In the genomic region with DNA sequence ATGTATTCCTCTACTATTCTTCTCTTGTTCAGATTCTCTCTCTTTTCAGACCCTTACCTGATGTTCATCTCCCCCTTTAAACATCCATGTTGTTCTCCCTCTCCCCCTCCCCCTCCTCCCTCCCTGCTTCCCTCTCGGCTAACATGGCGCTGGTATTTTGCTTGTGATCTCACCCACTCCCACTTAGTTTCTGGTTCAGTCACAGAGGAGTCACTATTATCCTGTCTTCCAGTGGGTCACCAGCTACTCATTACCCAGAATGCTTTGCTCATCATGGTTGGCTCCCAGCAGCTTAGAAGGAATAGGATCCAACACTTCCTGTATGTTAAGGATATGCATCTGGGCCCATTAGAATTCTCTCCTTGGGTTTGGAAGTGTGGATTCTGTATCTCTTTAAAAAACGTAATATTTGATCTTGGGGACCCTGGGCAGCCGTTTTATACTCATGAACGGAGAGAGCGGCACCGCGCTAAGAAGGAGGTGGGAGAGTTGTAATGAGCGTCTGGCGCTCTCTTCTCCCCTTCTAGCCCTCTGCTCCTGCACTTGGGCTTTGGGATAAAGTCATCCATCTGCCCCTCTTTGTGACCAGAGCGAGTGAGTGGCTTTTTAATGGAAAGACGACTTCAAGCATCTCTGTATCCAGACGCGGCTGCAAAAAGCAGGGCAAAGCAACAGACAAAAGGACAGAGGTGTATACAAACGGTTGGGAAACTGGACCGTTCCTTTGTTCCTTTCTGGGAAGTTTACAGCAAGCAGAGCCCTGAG, we compare ENCODE assay signal across 18 mouse cellular contexts.
"Had no signal": no experiment of that assay in that cellular context is flagged by ENCODE, and none has a peak within 500 bp of the region (broad histone marks: within the 10 kb centered on the region; RNA-seq: fewer than 3 reads in every experiment).

No protein-coding gene starts in this region.

- H3K4me3 ChIP-seq: left cerebral cortex, adult 2 months; limb, embryonic 15.5 days; liver, embryonic 15.5 days; midbrain, embryonic 10.5 days; neural tube, embryonic 13.5 days; stomach, embryonic 15.5 days had no signal

- H3K36me3 ChIP-seq: limb, embryonic 15.5 days; liver, embryonic 15.5 days; midbrain, embryonic 10.5 days; neural tube, embryonic 13.5 days; stomach, embryonic 15.5 days had no signal

- DNase-seq: kidney, adult 18-20 months; kidney, postnatal 10 days; kidney, postnatal 4 days; lung, postnatal 10 days; lung, postnatal 4 days; retina, postnatal 1 day; right cerebral cortex, postnatal 4 days; spleen, adult 18-20 months; thymus, adult 18-20 months; thymus, postnatal 14 days had no signal

- H3K9me3 ChIP-seq: liver, embryonic 15.5 days; midbrain, embryonic 10.5 days; stomach, embryonic 15.5 days had no signal

- H3K9ac ChIP-seq: limb, embryonic 15.5 days; liver, embryonic 15.5 days; lung, embryonic 14.5 days; neural tube, embryonic 13.5 days; stomach, embryonic 15.5 days had no signal

- H3K4me2 ChIP-seq: limb, embryonic 15.5 days; liver, embryonic 15.5 days; lung, embryonic 14.5 days; neural tube, embryonic 13.5 days; stomach, embryonic 15.5 days had no signal

- H3K27me3 ChIP-seq: limb, embryonic 15.5 days; liver, embryonic 15.5 days; neural tube, embryonic 13.5 days; stomach, embryonic 15.5 days had no signal

- H3K4me1 ChIP-seq: liver, embryonic 15.5 days; midbrain, embryonic 10.5 days; neural tube, embryonic 13.5 days; stomach, embryonic 15.5 days had no signal

- H3K27ac ChIP-seq: liver, embryonic 15.5 days; midbrain, embryonic 10.5 days; neural tube, embryonic 13.5 days had no signal

- ATAC-seq: midbrain, embryonic 16.5 days had no signal
